Mouse (Mus musculus): Measurements from ENCODE around the gene Prol1.
"Not testable (repeated sequence)": the region's sequence is repeated elsewhere in the genome, so short reads cannot be mapped to it uniquely, and the experiment has no call there.

Gene Prol1

GRCm38 (mm10) chr5:88317012-88317411, at the start of gene Prol1:
TSS of gene Prol1 (plus strand) at chr5:88317312.
- no peak for DNase-seq

- DNase-seq: no peak
Observed at GRCm38 (mm10) chr5:88268619-88269018, 48.5 kb upstream of the Prol1 start, which contains the start of gene Gm7714. TSS of gene Gm7714 (plus strand) at chr5:88268919.

- DNase-seq: not testable (repeated sequence)
Observed at GRCm38 (mm10) chr5:88311307-88311706, 5.8 kb upstream of the Prol1 start.

GRCm38 (mm10) chr5:88348533-88348932, 31.4 kb downstream of the Prol1 start:
- DNase-seq: not testable (repeated sequence)

GRCm38 (mm10) chr5:88364768-88365167, 47.7 kb downstream of the Prol1 start:
- DNase-seq: peak; percentile 55

DNA sequence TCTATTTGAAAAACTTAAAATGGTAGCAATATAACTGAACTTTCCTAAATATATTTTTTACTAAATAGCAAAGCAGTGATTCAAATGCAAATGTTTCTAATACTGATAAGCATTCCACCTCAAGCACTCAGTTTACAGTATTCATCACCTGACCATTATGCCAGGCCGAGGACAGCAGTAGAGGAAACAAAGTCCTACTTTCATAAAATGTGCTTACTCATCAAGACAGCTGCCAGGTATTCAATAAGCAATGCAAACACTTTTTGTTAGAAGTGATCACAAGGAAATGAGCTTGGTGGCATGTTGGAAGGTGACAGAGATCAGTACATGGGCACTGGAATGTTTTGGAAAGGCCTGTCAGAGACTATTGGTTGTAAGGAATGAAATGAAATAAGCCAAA, 49.8 kb downstream of the Prol1 start:
- no peak for DNase-seq

DNA sequence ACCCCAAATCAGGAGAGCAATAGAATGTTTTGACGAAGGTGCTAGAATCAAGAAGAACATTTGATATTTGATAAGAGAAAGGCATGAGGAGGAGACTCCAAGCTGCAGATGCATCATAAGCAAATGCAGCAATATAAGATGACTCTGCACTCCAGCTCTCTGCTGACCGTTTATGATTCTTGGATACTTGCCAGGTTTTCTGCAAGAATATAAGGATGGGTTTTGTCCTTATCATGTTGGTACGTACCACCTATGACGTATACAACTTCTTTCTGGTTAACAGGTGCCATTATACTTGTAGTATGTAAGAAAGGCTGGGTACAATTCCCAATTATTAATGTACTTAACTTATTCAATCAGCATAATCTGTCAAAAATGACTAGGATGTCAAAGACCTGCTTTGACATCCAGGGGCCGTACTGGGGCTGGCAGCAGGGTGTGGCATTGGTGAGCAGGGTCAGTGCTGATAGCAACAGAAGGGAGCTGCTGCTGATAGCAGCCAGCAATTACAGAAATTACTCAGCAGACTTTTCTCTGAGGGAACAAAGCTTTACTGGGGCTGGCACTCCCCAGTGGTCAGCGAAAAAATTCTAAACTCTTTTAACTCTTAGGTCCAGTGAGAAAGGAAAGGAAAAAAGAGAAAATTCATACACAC, 53.6 kb downstream of the Prol1 start:
- DNase-seq: no peak

GRCm38 (mm10) chr5:88372563-88372962, 55.5 kb downstream of the Prol1 start:
- DNase-seq: no peak

DNA sequence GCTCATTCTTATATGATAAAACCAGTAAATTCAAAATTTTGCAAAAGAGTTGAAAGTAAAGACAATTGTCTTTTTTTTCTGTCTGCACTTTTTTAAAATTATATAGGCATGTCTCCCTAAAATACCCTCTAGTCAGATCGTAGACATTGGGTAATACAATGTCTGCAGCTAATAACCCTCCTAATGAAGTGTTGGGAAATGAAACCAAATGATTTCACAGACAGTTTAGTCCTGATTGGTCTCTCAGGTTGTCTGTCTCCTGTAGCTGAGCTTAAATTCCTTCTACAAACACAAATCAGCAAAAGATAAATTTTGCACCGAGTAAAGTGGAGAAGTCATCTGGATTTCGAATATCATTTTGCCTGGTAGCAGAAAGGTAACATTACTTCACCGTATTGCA, 58.7 kb downstream of the Prol1 start, which contains the start of gene Amtn:
Gene Amtn (plus strand): TSS at position 301 of the 400 bp plus-strand sequence.
- DNase-seq: no peak
